Mouse (Mus musculus) small intestine, adult 2 months (tissue): Measurements from ENCODE around the gene Hrh3. TPM values are rescaled to one million over a fixed set of nuclear protein-coding genes. Genes with fewer than 3 reads are reported as not detected.

Experiments used
- H3K27ac ChIP-seq: fragments of 200-500 bp; 2 replicates; pipeline ENCODE4 v1.5.1; 2012; ENCODE audit warnings: low read depth, low read length, control low read depth, inconsistent platforms; ENCODE audit not compliant: insufficient read depth
- H3K27me3 ChIP-seq: fragments of 200-500 bp; 2 replicates; pipeline ENCODE4 v1.6.1; 2012; ENCODE audit warnings: mild to moderate bottlenecking, moderate library complexity, low read length, inconsistent platforms; ENCODE audit not compliant: control insufficient read depth, insufficient read depth
- H3K36me3 ChIP-seq: fragments of 200-500 bp; 2 replicates; pipeline ENCODE4 v1.6.1; 2012; ENCODE audit warnings: mild to moderate bottlenecking, low read length, control low read depth, inconsistent platforms; ENCODE audit not compliant: control insufficient read depth, insufficient read depth
- H3K4me1 ChIP-seq: fragments of 200-500 bp; 2 replicates; pipeline ENCODE4 v1.6.1; 2012; ENCODE audit warnings: low read length, inconsistent platforms, mixed read lengths; ENCODE audit not compliant: control insufficient read depth, insufficient read depth, insufficient read length
- H3K4me3 ChIP-seq: fragments of 200-500 bp; 2 replicates; pipeline ENCODE4 v1.5.1; 2012; ENCODE audit warnings: low read depth, mild to moderate bottlenecking, control low read depth, inconsistent platforms, low read length, moderate library complexity
- CTCF ChIP-seq: fragments of 200-500 bp; IDR thresholded peaks from 2 replicates; pipeline ENCODE4 v1.5.1; 2012; ENCODE audit warnings: low read depth, mild to moderate bottlenecking, control low read depth, inconsistent platforms, low read length, moderate library complexity, mixed read lengths; ENCODE audit not compliant: insufficient replicate concordance, insufficient read length; ENCODE audit errors: extremely low read depth
- POLR2A ChIP-seq: fragments of 200-500 bp; IDR thresholded peaks from 2 replicates; pipeline ENCODE4 v1.6.1; 2012; ENCODE audit warnings: low read depth, mild to moderate bottlenecking, control low read depth, inconsistent platforms, low read length, moderate library complexity
- WGBS: fragments of 180-500 bp; shearing (Covaris S2); methylation state at CpG from one replicate; pipeline ENCODE4 v1.1.7; 2018; 5-methylcytosine and 5-hydroxymethylcytosine counted together
- polyA plus RNA-seq: library from polyadenylated mRNA; depleted of rRNA; stranded (reverse); fragments of >200 nt; gene quantifications from 2 replicates; pipeline ENCODE4 v1.2.3, GENCODE M21; 2012; rRNA removed

Hrh3 gene
- polyA plus RNA-seq = 0.06 and 0.08 TPM in 2 replicates

- under 1% methylated on average over 71 of the region's 87 CpGs for WGBS
- H3K4me3 ChIP-seq = peak within 1 kb of the TSS; percentile 63
- no peaks in the 10 kb centered on the region for H3K36me3 ChIP-seq
- H3K27me3 ChIP-seq = peaks cover 58% of the 10 kb centered on the region
- H3K27ac ChIP-seq = no peak within 1 kb of the TSS
- no peak for TF ChIP-seq CTCF
- TF ChIP-seq POLR2A = no peak
- peaks cover 12% of the 10 kb centered on the region for H3K4me1 ChIP-seq
Measured at GRCm38 (mm10) chr2:180103978-180104658, at the start of gene Hrh3. Hrh3 (minus strand) TSS chr2:180104488.

- Histone ChIP-seq H3K4me1 (no peaks in the 10 kb centered on the region; the same call in 1 of the 2 replicates), H3K36me3 (peaks cover 70% of the 10 kb centered on the region), H3K4me3 (no peak overlapping the region), H3K27me3 (no peaks in the 10 kb centered on the region), H3K27ac (no peak overlapping the region)
- 86% methylated on average over 9 of the region's 9 CpGs for WGBS
- TF ChIP-seq POLR2A (no peak), CTCF (no peak)
Measured at GRCm38 (mm10) chr2:180148551-180148950, 44.3 kb upstream of the Hrh3 start.

- H3K4me3 ChIP-seq = no peak overlapping the region
- no peaks in the 10 kb centered on the region for H3K27me3 ChIP-seq
- WGBS = 92% methylated on average over 6 of the region's 6 CpGs
- no peak for TF ChIP-seq POLR2A
- no peak for TF ChIP-seq CTCF
- H3K36me3 ChIP-seq = peaks cover 63% of the 10 kb centered on the region
- no peak overlapping the region for H3K27ac ChIP-seq
- no peaks in the 10 kb centered on the region for H3K4me1 ChIP-seq
Measured at GRCm38 (mm10) chr2:180147379-180147778, 43.1 kb upstream of the Hrh3 start.

- H3K27ac ChIP-seq = no peak overlapping the region
- TF ChIP-seq POLR2A (no peak), CTCF (no peak)
- WGBS = 91% methylated on average over 2 of the region's 2 CpGs
- H3K36me3 ChIP-seq = peaks cover 59% of the 10 kb centered on the region
- no peak overlapping the region for H3K4me3 ChIP-seq
- no peaks in the 10 kb centered on the region for H3K27me3 ChIP-seq
- H3K4me1 ChIP-seq = no peaks in the 10 kb centered on the region
Measured at GRCm38 (mm10) chr2:180146091-180146490, 41.8 kb upstream of the Hrh3 start.

GRCm38 (mm10) chr2:180135414-180135813, 31.1 kb upstream of the Hrh3 start:
- 77% methylated on average over 5 of the region's 5 CpGs for WGBS
- peaks cover 17% of the 10 kb centered on the region for H3K36me3 ChIP-seq
- H3K27me3 ChIP-seq = no peaks in the 10 kb centered on the region
- TF ChIP-seq POLR2A (no peak), CTCF (no peak)
- no peak overlapping the region for H3K27ac ChIP-seq
- H3K4me3 ChIP-seq = no peak overlapping the region
- H3K4me1 ChIP-seq = no peaks in the 10 kb centered on the region

- Histone ChIP-seq H3K4me1 (no peaks in the 10 kb centered on the region), H3K27ac (no peak overlapping the region), H3K4me3 (no peak overlapping the region), H3K36me3 (peaks cover 11% of the 10 kb centered on the region), H3K27me3 (no peaks in the 10 kb centered on the region)
- TF ChIP-seq POLR2A (no peak), CTCF (no peak)
- 82% methylated on average over 3 of the region's 3 CpGs for WGBS
Measured at GRCm38 (mm10) chr2:180133911-180134310, 29.6 kb upstream of the Hrh3 start.

GRCm38 (mm10) chr2:180133231-180133630, 28.9 kb upstream of the Hrh3 start:
- H3K27ac ChIP-seq = no peak overlapping the region
- TF ChIP-seq POLR2A (no peak), CTCF (no peak)
- peaks cover 5% of the 10 kb centered on the region for H3K36me3 ChIP-seq
- H3K27me3 ChIP-seq = no peaks in the 10 kb centered on the region
- H3K4me1 ChIP-seq = no peaks in the 10 kb centered on the region
- H3K4me3 ChIP-seq = no peak overlapping the region
- WGBS = 87% methylated on average over 4 of the region's 4 CpGs

- no peak for TF ChIP-seq POLR2A
- TF ChIP-seq CTCF = no peak
- Histone ChIP-seq H3K36me3 (no peaks in the 10 kb centered on the region), H3K27me3 (no peaks in the 10 kb centered on the region), H3K4me1 (no peaks in the 10 kb centered on the region; the same call in 1 of the 2 replicates), H3K27ac (no peak overlapping the region), H3K4me3 (no peak overlapping the region)
- WGBS = 73% methylated on average over 1 of the region's 1 CpGs
Measured at GRCm38 (mm10) chr2:180127675-180128074, 23.4 kb upstream of the Hrh3 start.
